Comparison of ENCODE assay signal across 8 mouse cellular contexts in the genomic region with DNA sequence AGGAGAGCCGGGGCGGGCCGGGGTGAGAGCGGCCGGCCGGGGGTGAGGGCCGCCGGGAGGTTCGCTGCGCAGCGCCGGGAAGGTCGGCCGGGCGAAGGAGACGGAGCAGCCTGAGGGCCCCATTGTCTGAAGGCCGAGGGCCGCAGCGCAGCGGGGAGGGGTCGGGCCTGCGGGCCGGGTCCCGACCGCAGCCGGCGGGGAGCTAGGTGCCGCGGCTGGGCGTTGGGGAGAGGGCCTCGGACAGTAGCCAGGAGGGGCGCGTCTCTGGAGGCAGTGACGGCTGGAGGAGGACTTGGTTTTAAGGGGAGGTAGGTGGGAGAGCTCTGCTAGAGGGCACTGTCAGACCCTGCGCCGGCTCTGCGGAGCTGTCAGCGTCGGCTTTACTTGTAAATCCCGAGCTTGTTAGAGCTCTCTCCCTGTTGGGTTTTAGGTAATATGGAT. TPM values are rescaled to one million over a fixed set of nuclear protein-coding genes. Genes with fewer than 3 reads are reported as not detected.
A peak's percentile ranks its signal among the peaks of the same experiment; 100 is the strongest.
DNase-seq lines count a peak whose midpoint lies in the region; ATAC-seq and TF ChIP-seq lines count a peak whose summit lies in the region.

No protein-coding gene starts in this region.

- CTCF ChIA-PET in Patski (lab: Charles Lee), result interaction anchor here (1.0 to 2.1 kb wide), 4 partner anchors 11 to 131 kb away, joined by 4 to 5 read pairs (median 4); partner anchors contain the start of gene Slc1a4

- H3K27ac ChIP-seq in embryonic facial prominence, embryonic 13.5 days, result peak overlapping the region; percentile 96
- peak overlapping the region; percentile 98 for H3K27ac ChIP-seq in heart, embryonic 16.5 days (ENCODE audit: low read length)

- H3K36me3 ChIP-seq in embryonic facial prominence, embryonic 13.5 days, result no peaks in the 10 kb centered on the region; the same call in 1 of the 2 replicates
- H3K36me3 ChIP-seq in heart, embryonic 16.5 days (ENCODE audit: control insufficient read depth, insufficient read depth), result no peaks in the 10 kb centered on the region

- H3K4me3 ChIP-seq in embryonic facial prominence, embryonic 13.5 days, result peak overlapping the region; percentile 99
- peak overlapping the region; percentile 84 for H3K4me3 ChIP-seq in heart, embryonic 16.5 days (ENCODE audit: low read length)

- H3K9ac ChIP-seq in embryonic facial prominence, embryonic 13.5 days, result peak overlapping the region; percentile 96
- H3K9ac ChIP-seq in heart, embryonic 16.5 days (ENCODE audit: low read length), result peak overlapping the region; percentile 98

- under 1% methylated on average over 40 of the region's 40 CpGs for WGBS in embryonic facial prominence, embryonic 13.5 days
- under 1% methylated on average over 40 of the region's 40 CpGs for WGBS in heart, embryonic 16.5 days

- ATAC-seq in cerebellum, adult (ENCODE audit: insufficient number of reproducible peaks, low FRiP score, low TSS enrichment), result peak; percentile 26; the same call in 1 of the 2 replicates
- peak; percentile 19 for ATAC-seq in Patski
- ATAC-seq in embryonic facial prominence, embryonic 13.5 days (ENCODE audit: insufficient number of reproducible peaks, insufficient read depth, low FRiP score, low TSS enrichment, low read depth), result 0 out of 2 replicates have a peak, but pooled peaks have one; percentile 0
- peak; percentile 11 for ATAC-seq in heart, embryonic 16.5 days (replicated peaks; ENCODE audit: extremely low read depth, insufficient read depth, low FRiP score)

- H3K9me3 ChIP-seq in embryonic facial prominence, embryonic 13.5 days, result no peaks in the 10 kb centered on the region
- H3K9me3 ChIP-seq in heart, embryonic 16.5 days (replicated peaks; ENCODE audit: control insufficient read depth, low read length), result no peaks in the 10 kb centered on the region

- H3K4me1 ChIP-seq in embryonic facial prominence, embryonic 13.5 days, result peaks cover 33% of the 10 kb centered on the region
- peaks cover 35% of the 10 kb centered on the region for H3K4me1 ChIP-seq in heart, embryonic 16.5 days (ENCODE audit: control insufficient read depth, insufficient read depth, low read length)

- H3K27me3 ChIP-seq in Patski, result no peaks in the 10 kb centered on the region
- H3K27me3 ChIP-seq in embryonic facial prominence, embryonic 13.5 days, result no peaks in the 10 kb centered on the region
- no peaks in the 10 kb centered on the region for H3K27me3 ChIP-seq in heart, embryonic 16.5 days (ENCODE audit: control insufficient read depth, insufficient read depth, low read length)

- no peak for TF ChIP-seq CTCF in Patski (IDR thresholded peaks at IDR 0.05)

- no peak for DNase-seq in cerebellum, adult 8-10 months
- no peak for DNase-seq in Patski (ENCODE audit: low read depth, low spot score)
- DNase-seq in layer of hippocampus, adult 8-10 months (ENCODE audit: low spot score in 2 of 2), result peak; percentile 19 to 31
- peak; percentile 37 for DNase-seq in lung, postnatal 25 days (ENCODE audit: low spot score)
- peak; percentile 55 for DNase-seq in right cerebral cortex, postnatal 25 days

- in situ Hi-C loops in Patski (cut with MboI; ENCODE audit: low pct_unique_long_range_greater_than_20kb), result no loop called here

- POLR2A ChIA-PET in Patski (lab: Charles Lee), result interaction anchor here (1.8 kb wide), 1 partner anchor 9 kb away, joined by 4 read pairs; no protein-coding TSS in a partner anchor

- H3K4me2 ChIP-seq in embryonic facial prominence, embryonic 13.5 days, result peak overlapping the region; percentile 83
- H3K4me2 ChIP-seq in heart, embryonic 16.5 days (ENCODE audit: low read depth, low read length), result peak overlapping the region; percentile 85

RNA-seq across cellular contexts. Expression of gene Rab1a, which starts 0.4 kb away (rescaled TPM):
- 174 TPM for polyA plus RNA-seq in Patski (2021)
- polyA plus RNA-seq in embryonic facial prominence, embryonic 13.5 days (2015; fragmentation: Nextera tagmentation; extraction: Ambion mirVana), result 251 and 290 TPM in 2 replicates
- 194 and 228 TPM in 2 replicates for polyA plus RNA-seq in heart, embryonic 16.5 days (2015; fragmentation: Nextera tagmentation; extraction: Ambion mirVana)
- 100 to 1,000 TPM; 150 to 170 (median 163) TPM for total RNA-seq in layer of hippocampus, adult 8-10 months (2022)

RNA-seq across cellular contexts. Expression of gene Cep68, which starts 47.5 kb away (rescaled TPM):
- 31.5 TPM for polyA plus RNA-seq in Patski (2021)
- polyA plus RNA-seq in embryonic facial prominence, embryonic 13.5 days (2015; fragmentation: Nextera tagmentation; extraction: Ambion mirVana), result 39.0 and 39.1 TPM in 2 replicates
- polyA plus RNA-seq in heart, embryonic 16.5 days (2015; fragmentation: Nextera tagmentation; extraction: Ambion mirVana), result 30.7 and 31.8 TPM in 2 replicates
- total RNA-seq in layer of hippocampus, adult 8-10 months (2022), result 10 to 100 TPM; 33.4 to 37.1 (median 34.7) TPM

Comparison
In these comparisons a context has a peak if more than half of its experiments do, and no peak if none do; other contexts are left out.
1. DNase-seq: peak in layer of hippocampus, adult 8-10 months (2 of 2), lung, postnatal 25 days (single experiment) and right cerebral cortex, postnatal 25 days (single experiment); none in cerebellum, adult 8-10 months (single experiment) and Patski (single experiment).
2. Peak in every context shown above with its lines, with median percentiles within 50 percentile points of each other: ATAC-seq.